Mouse (Mus musculus): ENCODE results near the gene Ccno. TPM values are rescaled to one million over a fixed set of nuclear protein-coding genes. Genes with fewer than 3 reads are reported as not detected.

The Ccno gene
- total and polyA plus RNA-seq, 2 experiments: 0.65 to 0.70 TPM

GRCm38 (mm10) chr13:113035852-113036251 lies 48.2 kb downstream of the Ccno start:
- Histone ChIP-seq H3K27me3 (ENCODE audit: control insufficient read depth, insufficient read depth, low read length) (peaks cover 17% of the 10 kb centered on the region; the same call in 1 of the 2 replicates), H3K4me1 (ENCODE audit: control insufficient read depth, insufficient read depth, low read length) (peaks cover 3% of the 10 kb centered on the region; the same call in 1 of the 2 replicates), H3K4me3 (ENCODE audit: insufficient read depth, low read depth, low read length) (no peak overlapping the region), H3K9ac (ENCODE audit: low read depth, low read length) (no peak overlapping the region), H3K27ac (replicated peaks; ENCODE audit: insufficient read depth, low read depth, low read length) (no peak overlapping the region), H3K36me3 (ENCODE audit: control insufficient read depth, insufficient read depth, low read length) (no peaks in the 10 kb centered on the region), H3K79me2 (ENCODE audit: control insufficient read depth, insufficient read depth, low read length) (no peaks in the 10 kb centered on the region)
- TF ChIP-seq CTCF (IDR thresholded peaks at IDR 0.05; ENCODE audit: low read depth, low read length) (peak; percentile 63), POLR2A (IDR thresholded peaks at IDR 0.05; ENCODE audit: extremely low read depth, insufficient read depth, low read length) (no peak)
- WGBS: under 1% methylated on average over 4 of the region's 4 CpGs
- DNase-seq (ENCODE audit: extremely low read depth, low read depth, low spot score): peak; percentile 73

Other genes with a start within 250 kb of the Ccno start
- 18.6 and 24.3 TPM in 2 replicates for gene Plpp1, start 187.0 kb upstream of the Ccno start, total RNA-seq (2014; rRNA removed)
- gene Plpp1, start 187.0 kb upstream of the Ccno start, polyA plus RNA-seq (2012; rRNA removed): 13.4 and 15.0 TPM in 2 replicates
- gene Mtrex, start 60.4 kb upstream of the Ccno start, total RNA-seq (2014; rRNA removed): 13.8 and 18.2 TPM in 2 replicates
- 2.9 and 3.1 TPM in 2 replicates for gene Mtrex, start 60.4 kb upstream of the Ccno start, polyA plus RNA-seq (2012; rRNA removed)
- 6.0 and 6.9 TPM in 2 replicates for gene Dhx29, start 60.3 kb upstream of the Ccno start, total RNA-seq (2014; rRNA removed)
- 1.9 and 2.0 TPM in 2 replicates for gene Dhx29, start 60.3 kb upstream of the Ccno start, polyA plus RNA-seq (2012; rRNA removed)
- gene Mcidas, start 6.0 kb downstream of the Ccno start, total RNA-seq (2014; rRNA removed): not detected in 2 replicates
- not detected in 2 replicates for gene Mcidas, start 6.0 kb downstream of the Ccno start, polyA plus RNA-seq (2012; rRNA removed)
- not detected in 2 replicates for gene Cdc20b, start 47.3 kb downstream of the Ccno start, total RNA-seq (2014; rRNA removed)
- not detected in 2 replicates for gene Cdc20b, start 47.3 kb downstream of the Ccno start, polyA plus RNA-seq (2012; rRNA removed)
- gene Gpx8, start 58.6 kb downstream of the Ccno start, total RNA-seq (2014; rRNA removed): 2.7 and 2.8 TPM in 2 replicates
- 0.20 and 0.22 TPM in 2 replicates for gene Gpx8, start 58.6 kb downstream of the Ccno start, polyA plus RNA-seq (2012; rRNA removed)
- 0.92 and 1.3 TPM in 2 replicates for gene Gzma, start 113.2 kb downstream of the Ccno start, total RNA-seq (2014; rRNA removed)
- 0.21 and 0.27 TPM in 2 replicates for gene Gzma, start 113.2 kb downstream of the Ccno start, polyA plus RNA-seq (2012; rRNA removed)
- 0.55 and 7.9 TPM in 2 replicates for gene Esm1, start 221.9 kb downstream of the Ccno start, total RNA-seq (2014; rRNA removed)
- gene Esm1, start 221.9 kb downstream of the Ccno start, polyA plus RNA-seq (2012; rRNA removed): 0.06 and 0.35 TPM in 2 replicates
- not detected in 2 replicates for gene Gzmk, start 238.1 kb downstream of the Ccno start, total RNA-seq (2014; rRNA removed)
- not detected in 2 replicates for gene Gzmk, start 238.1 kb downstream of the Ccno start, polyA plus RNA-seq (2012; rRNA removed)